Mouse (Mus musculus) limb, embryonic 14.5 days (tissue): ENCODE results near the gene Nab2. TPM values are rescaled to one million over a fixed set of nuclear protein-coding genes. Genes with fewer than 3 reads are reported as not detected.

Experiments used
- ATAC-seq: fragments of 200-750 bp; cut with Nextera tagmentation; 2 replicates; pipeline ENCODE4 v1.8.0; 2017; ENCODE audit warnings: low read depth, moderate number of reproducible peaks, moderate TSS enrichment; ENCODE audit not compliant: low FRiP score
- DNase-seq: peaks from one replicate; pipeline ENCODE4 v3.0.0-alpha.2; 2015; ENCODE audit warnings: low spot score
- H3K27ac ChIP-seq: fragments of 300-500 bp; sonication (generic); replicated peaks from 2 replicates; pipeline ENCODE4 v1.5.1; 2014; ENCODE audit warnings: low read depth, mild to moderate bottlenecking, low read length, moderate library complexity, mixed read lengths
- H3K27me3 ChIP-seq: fragments of 300-500 bp; sonication (generic); 2 replicates; pipeline ENCODE4 v1.6.1; 2014; ENCODE audit warnings: low read length, mixed read lengths; ENCODE audit not compliant: control insufficient read depth, insufficient read depth
- H3K36me3 ChIP-seq: fragments of 300-500 bp; sonication (generic); 2 replicates; pipeline ENCODE4 v1.6.1; 2014; ENCODE audit warnings: mild to moderate bottlenecking, low read length, moderate library complexity, mixed read lengths; ENCODE audit not compliant: control insufficient read depth, insufficient read depth
- H3K4me1 ChIP-seq: fragments of 300-500 bp; sonication (generic); 2 replicates; pipeline ENCODE4 v1.6.1; 2014; ENCODE audit warnings: antibody characterized with exemption, low read length, mixed read lengths; ENCODE audit not compliant: control insufficient read depth, insufficient read depth
- H3K4me2 ChIP-seq: fragments of 300-500 bp; sonication (generic); replicated peaks from 2 replicates; pipeline ENCODE4 v1.6.1; 2014; ENCODE audit warnings: low read depth, mild to moderate bottlenecking, low read length, moderate library complexity; ENCODE audit not compliant: severe bottlenecking
- H3K4me3 ChIP-seq: fragments of 300-500 bp; sonication (generic); replicated peaks from 2 replicates; pipeline ENCODE4 v1.5.1; 2014; ENCODE audit warnings: low read length
- H3K9ac ChIP-seq: fragments of 300-500 bp; sonication (generic); 2 replicates; pipeline ENCODE4 v1.6.1; 2014; ENCODE audit warnings: mild to moderate bottlenecking, low read depth, low read length, moderate library complexity; ENCODE audit not compliant: severe bottlenecking
- H3K9me3 ChIP-seq: fragments of 300-500 bp; sonication (generic); 2 replicates; pipeline ENCODE4 v1.6.1; 2016; ENCODE audit warnings: low read length; ENCODE audit not compliant: control insufficient read depth
- POLR2A ChIP-seq: fragments of 200-500 bp; IDR thresholded peaks from 2 replicates; pipeline ENCODE4 v1.8.0; 2012; ENCODE audit warnings: inconsistent platforms, mild to moderate bottlenecking, moderate library complexity, borderline replicate concordance; ENCODE audit not compliant: insufficient read depth, insufficient read length; ENCODE audit errors: extremely low read depth
- WGBS: fragments of 180-500 bp; shearing (Covaris S2); extraction: QIAGEN DNeasy Blood & Tissue Kit; methylation state at CpG from one replicate; pipeline ENCODE4 v1.1.7; 2014; 5-methylcytosine and 5-hydroxymethylcytosine counted together
- polyA plus RNA-seq, 2 experiments: library from polyadenylated mRNA; depleted of rRNA in 1 of 2; stranded (reverse) in 1 of 2; unstranded in 1 of 2; fragments of >200 nt; fragmentation: Nextera tagmentation in 1 of 2; extraction: Ambion mirVana in 1 of 2; gene quantifications; 2 replicates each; pipeline versions ENCODE4 v1.2.1 to v1.2.3; 2012 to 2014

Gene Nab2
- polyA plus RNA-seq, 2 experiments, result 16.4 to 64.5 TPM

DNA sequence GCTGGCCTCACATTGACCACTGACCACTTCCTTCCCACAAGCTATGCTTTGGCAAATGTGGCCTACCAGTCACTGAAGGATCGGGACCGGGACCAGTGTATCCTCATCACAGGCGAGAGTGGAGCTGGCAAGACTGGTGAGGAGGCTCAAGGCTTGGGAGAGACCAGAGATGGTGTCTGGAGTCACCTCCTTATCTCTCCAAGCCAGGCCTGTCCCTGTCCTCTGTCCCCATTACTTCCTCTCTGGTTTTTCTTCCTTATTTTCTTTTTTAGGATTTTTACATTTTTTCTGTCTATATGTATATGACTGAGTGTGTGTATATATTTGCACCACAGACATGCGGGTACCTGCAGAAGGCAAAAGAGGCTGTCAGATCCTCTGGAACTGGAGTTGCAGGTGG is 37.4 kb upstream of the Nab2 start:
- no peaks in the 10 kb centered on the region for H3K27me3 ChIP-seq
- no peaks in the 10 kb centered on the region for H3K9me3 ChIP-seq
- 91% methylated on average over 4 of the region's 4 CpGs for WGBS
- H3K4me2 ChIP-seq, result no peak overlapping the region
- DNase-seq (no peak), ATAC-seq (no peak)
- H3K9ac ChIP-seq, result no peak overlapping the region
- H3K4me3 ChIP-seq, result no peak overlapping the region
- H3K27ac ChIP-seq, result no peak overlapping the region
- H3K4me1 ChIP-seq, result no peaks in the 10 kb centered on the region
- H3K36me3 ChIP-seq, result no peaks in the 10 kb centered on the region
- TF ChIP-seq POLR2A, result no peak

DNA sequence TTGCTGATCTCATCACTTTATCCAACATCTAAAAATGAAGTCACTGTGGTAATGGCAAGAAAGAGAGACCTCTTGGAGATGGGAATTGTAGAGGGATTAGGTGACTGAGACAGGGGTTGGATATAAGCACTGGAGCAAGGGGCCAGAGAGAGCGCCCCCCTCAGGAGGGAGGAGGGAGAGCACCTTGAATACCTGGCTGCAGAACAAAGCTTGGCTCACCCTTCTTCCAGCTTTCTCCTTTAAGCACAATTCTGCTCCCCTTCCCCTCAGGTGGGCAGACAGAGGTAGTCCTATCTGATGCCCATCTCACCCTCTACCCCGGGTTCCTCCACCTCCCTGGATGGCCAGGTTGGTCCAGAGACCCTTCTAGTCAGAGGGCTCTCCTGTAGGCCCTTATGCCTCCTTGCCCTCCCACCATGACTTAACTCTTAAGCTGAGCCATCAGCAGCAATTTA is 36.4 kb upstream of the Nab2 start, which contains the start of gene Myo1a:
Gene Myo1a (plus strand): TSS at position 405 of the 455 bp plus-strand sequence.
- WGBS, result 65% methylated on average over 2 of the region's 2 CpGs
- no peak within 1 kb of the TSS for H3K4me2 ChIP-seq
- no peaks in the 10 kb centered on the region for H3K4me1 ChIP-seq
- H3K27ac ChIP-seq, result no peak within 1 kb of the TSS
- ATAC-seq (no peak), DNase-seq (no peak)
- H3K27me3 ChIP-seq, result no peaks in the 10 kb centered on the region
- H3K4me3 ChIP-seq, result no peak within 1 kb of the TSS
- H3K9me3 ChIP-seq, result no peaks in the 10 kb centered on the region
- no peak within 1 kb of the TSS for H3K9ac ChIP-seq
- H3K36me3 ChIP-seq, result no peaks in the 10 kb centered on the region
- TF ChIP-seq POLR2A, result no peak

DNA sequence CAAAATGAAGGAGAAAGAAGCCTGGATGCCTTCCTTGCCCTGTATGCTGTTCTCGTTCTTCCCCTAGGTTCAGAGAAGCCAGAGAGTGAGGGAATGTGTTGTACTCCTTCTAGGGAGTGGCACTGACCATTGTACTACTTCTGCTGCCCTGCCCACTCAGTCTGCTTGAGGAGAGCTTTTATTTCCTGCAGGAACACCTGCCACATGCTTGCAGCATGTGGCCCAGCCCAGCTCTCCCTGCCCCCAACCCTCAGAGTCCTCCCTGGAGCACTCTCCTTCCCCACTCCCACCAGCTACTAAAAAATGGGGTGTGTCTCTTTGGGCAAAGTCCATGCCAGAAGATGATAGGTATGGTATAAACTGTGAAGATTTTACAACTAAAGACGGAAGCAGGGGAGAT is 35.9 kb upstream of the Nab2 start:
- no peaks in the 10 kb centered on the region for H3K4me1 ChIP-seq
- H3K9ac ChIP-seq, result no peak overlapping the region
- no peak for TF ChIP-seq POLR2A
- no peaks in the 10 kb centered on the region for H3K27me3 ChIP-seq
- H3K27ac ChIP-seq, result no peak overlapping the region
- H3K4me3 ChIP-seq, result no peak overlapping the region
- H3K36me3 ChIP-seq, result no peaks in the 10 kb centered on the region
- ATAC-seq (no peak), DNase-seq (no peak)
- 63% methylated on average over 2 of the region's 2 CpGs for WGBS
- no peaks in the 10 kb centered on the region for H3K9me3 ChIP-seq
- H3K4me2 ChIP-seq, result no peak overlapping the region

DNA sequence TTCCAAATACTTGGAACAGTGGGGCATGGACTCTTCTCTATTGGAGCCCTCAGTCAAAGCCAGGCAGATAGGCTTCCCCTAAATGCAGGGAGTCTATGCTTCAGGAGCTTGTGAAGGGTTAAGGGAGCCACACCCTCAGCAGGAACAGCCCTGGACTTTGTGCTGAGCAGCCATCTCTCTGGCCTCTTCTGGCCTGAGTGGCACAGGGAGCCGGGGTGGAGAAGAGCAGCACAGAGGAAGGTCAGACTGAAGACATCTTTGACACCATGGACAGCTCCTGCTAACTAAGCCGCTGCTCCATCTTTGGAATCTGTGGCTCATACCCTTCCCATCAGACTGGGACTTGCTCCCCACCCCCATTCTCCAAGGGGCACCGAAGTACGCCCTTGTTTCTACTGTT is 34.9 kb upstream of the Nab2 start:
- no peak for ATAC-seq
- Histone ChIP-seq H3K27ac (no peak overlapping the region), H3K4me3 (no peak overlapping the region), H3K27me3 (no peaks in the 10 kb centered on the region), H3K4me2 (no peak overlapping the region), H3K9ac (no peak overlapping the region), H3K9me3 (no peaks in the 10 kb centered on the region), H3K4me1 (no peaks in the 10 kb centered on the region), H3K36me3 (peaks cover 7% of the 10 kb centered on the region; the same call in 1 of the 2 replicates)
- TF ChIP-seq POLR2A, result no peak
- WGBS, result 34% methylated on average over 4 of the region's 4 CpGs
- peak; percentile 49 for DNase-seq

DNA sequence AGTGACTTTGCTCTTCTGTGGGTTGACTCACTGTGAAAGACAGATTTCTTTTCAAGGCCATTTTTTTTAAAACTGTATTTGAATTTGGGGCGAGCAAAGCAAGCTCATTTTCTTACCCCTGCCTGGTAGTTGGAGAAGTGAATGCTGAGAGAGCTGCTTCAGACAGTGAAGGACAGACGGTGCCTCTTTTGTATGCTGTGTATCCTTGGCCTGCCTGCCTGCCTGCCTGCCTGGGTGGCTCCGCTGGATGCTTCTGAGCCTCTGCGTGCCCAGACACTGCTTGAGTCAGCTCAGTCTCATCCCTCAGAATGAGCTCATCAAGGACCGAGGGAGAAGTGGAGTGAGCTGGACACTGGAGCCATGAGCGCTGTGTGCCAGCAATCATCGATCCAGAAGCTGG is 30.6 kb upstream of the Nab2 start:
- Histone ChIP-seq H3K4me1 (no peaks in the 10 kb centered on the region), H3K9ac (no peak overlapping the region), H3K27ac (no peak overlapping the region), H3K9me3 (no peaks in the 10 kb centered on the region), H3K4me2 (no peak overlapping the region), H3K36me3 (peaks cover 41% of the 10 kb centered on the region), H3K4me3 (no peak overlapping the region), H3K27me3 (no peaks in the 10 kb centered on the region)
- 89% methylated on average over 7 of the region's 7 CpGs for WGBS
- ATAC-seq, result no peak
- no peak for DNase-seq
- TF ChIP-seq POLR2A, result no peak

DNA sequence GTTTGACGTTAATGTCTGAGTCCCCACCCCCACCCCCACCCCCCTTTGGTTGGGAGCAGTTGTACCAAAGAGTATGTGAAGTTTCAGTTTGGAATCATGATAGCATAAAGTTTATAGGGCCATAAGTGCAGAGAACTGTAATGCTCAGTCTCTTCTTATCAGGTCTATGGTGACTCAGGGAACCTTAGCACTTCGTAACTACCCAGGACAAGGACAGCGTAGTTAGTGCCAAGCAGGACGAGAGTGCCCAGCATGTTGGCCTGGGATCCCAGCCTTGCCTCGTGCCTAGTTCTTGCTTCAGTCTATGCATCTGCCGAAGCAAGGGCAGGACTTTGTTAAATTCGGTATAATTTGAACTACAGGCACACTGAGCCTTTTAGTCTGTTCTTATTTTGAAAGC is 27.4 kb upstream of the Nab2 start:
- Histone ChIP-seq H3K4me2 (no peak overlapping the region), H3K4me3 (no peak overlapping the region), H3K27ac (no peak overlapping the region), H3K9ac (no peak overlapping the region), H3K9me3 (no peaks in the 10 kb centered on the region), H3K27me3 (no peaks in the 10 kb centered on the region), H3K36me3 (peaks cover 58% of the 10 kb centered on the region), H3K4me1 (no peaks in the 10 kb centered on the region)
- ATAC-seq (no peak), DNase-seq (no peak)
- 92% methylated on average over 7 of the region's 7 CpGs for whole genome bisulfite sequencing
- TF ChIP-seq POLR2A, result no peak
